Mouse (Mus musculus) CH12.LX (cell line): Measurements from ENCODE around the gene Mycn.

Source experiments
- CTCF ChIP-seq, 2 experiments: IDR thresholded peaks in 1 of 2; conservative IDR thresholded peaks in 1 of 2; 2 replicates each; pipeline ENCODE4 v1.5.1; 2011 to 2012; ENCODE audit warnings: low read depth in 2 of 2, low read length in 2 of 2, improper control_type of control experiment in 1 of 2, inconsistent platforms in 1 of 2, mild to moderate bottlenecking in 1 of 2, moderate library complexity in 1 of 2
- E2F4 ChIP-seq: IDR thresholded peaks from 2 replicates; pipeline ENCODE4 v1.6.1; 2011; ENCODE audit warnings: low read depth, low read length, improper control_type of control experiment; ENCODE audit not compliant: insufficient replicate concordance
- MAFK ChIP-seq: IDR thresholded peaks from 2 replicates; pipeline ENCODE4 v1.6.1; 2011; ENCODE audit warnings: low read length, improper control_type of control experiment; ENCODE audit not compliant: insufficient replicate concordance
- POLR2A ChIP-seq: IDR thresholded peaks from 2 replicates; pipeline ENCODE4 v1.6.1; 2011; ENCODE audit warnings: low read depth, mild to moderate bottlenecking, improper control_type of control experiment, low read length
- USF1 ChIP-seq: IDR thresholded peaks from 2 replicates; pipeline ENCODE4 v1.6.1; 2014; ENCODE audit warnings: low read depth, mild to moderate bottlenecking, inconsistent platforms, low read length, improper control_type of control experiment

- TF ChIP-seq POLR2A (no peak), USF1 (no peak), CTCF (conservative IDR thresholded peaks at IDR 0.05 in 1 of 2, IDR thresholded peaks at IDR 0.05 in 1 of 2; ENCODE audit: low read depth in 2 of 2, low read length in 2 of 2) (no peak), MAFK (no peak), E2F4 (no peak)
These were observed 33.7 kb upstream of the Mycn start for GRCm38 (mm10) chr12:12975397-12975796.
